Mouse (Mus musculus) spleen, adult 2 months (tissue): ENCODE measurements around the gene Bmp5.

Source experiments
- CTCF ChIP-seq: fragments of 200-500 bp; IDR thresholded peaks from 2 replicates; pipeline ENCODE4 v1.5.1; 2011; ENCODE audit warnings: mild to moderate bottlenecking, inconsistent platforms; ENCODE audit not compliant: insufficient read depth, insufficient read length, insufficient replicate concordance; ENCODE audit errors: extremely low read depth
- POLR2A ChIP-seq: fragments of 200-500 bp; IDR thresholded peaks from 2 replicates; pipeline ENCODE4 v1.6.1; 2011; ENCODE audit warnings: low read depth, low read length, inconsistent platforms

DNA sequence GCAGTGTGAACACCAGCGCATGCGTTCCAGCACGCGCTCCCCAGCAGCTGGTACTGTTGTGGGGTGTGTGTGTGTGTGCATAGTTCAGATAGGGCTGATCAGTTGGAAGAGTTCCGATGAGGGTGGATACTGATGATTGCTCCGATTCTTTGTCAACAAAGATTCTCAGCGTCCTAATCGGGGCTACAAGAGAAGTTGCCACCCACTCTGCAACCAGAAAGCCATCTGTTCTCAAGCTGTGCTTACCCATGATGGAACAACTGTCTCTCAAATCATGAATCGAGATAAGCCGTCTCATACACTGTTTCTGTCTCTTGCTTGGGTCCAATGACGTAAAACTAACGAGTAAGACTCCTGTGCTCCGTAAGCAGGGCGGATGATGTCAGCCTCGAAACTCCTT lies 12.0 kb downstream of the Bmp5 start:
- TF ChIP-seq CTCF (no peak), POLR2A (no peak)
